Mouse (Mus musculus): Measurements from ENCODE around the gene Plxna2. TPM values are rescaled to one million over a fixed set of nuclear protein-coding genes. Genes with fewer than 3 reads are reported as not detected.

Gene Plxna2
- polyA plus RNA-seq, 1 experiment: 8.9 TPM

DNA sequence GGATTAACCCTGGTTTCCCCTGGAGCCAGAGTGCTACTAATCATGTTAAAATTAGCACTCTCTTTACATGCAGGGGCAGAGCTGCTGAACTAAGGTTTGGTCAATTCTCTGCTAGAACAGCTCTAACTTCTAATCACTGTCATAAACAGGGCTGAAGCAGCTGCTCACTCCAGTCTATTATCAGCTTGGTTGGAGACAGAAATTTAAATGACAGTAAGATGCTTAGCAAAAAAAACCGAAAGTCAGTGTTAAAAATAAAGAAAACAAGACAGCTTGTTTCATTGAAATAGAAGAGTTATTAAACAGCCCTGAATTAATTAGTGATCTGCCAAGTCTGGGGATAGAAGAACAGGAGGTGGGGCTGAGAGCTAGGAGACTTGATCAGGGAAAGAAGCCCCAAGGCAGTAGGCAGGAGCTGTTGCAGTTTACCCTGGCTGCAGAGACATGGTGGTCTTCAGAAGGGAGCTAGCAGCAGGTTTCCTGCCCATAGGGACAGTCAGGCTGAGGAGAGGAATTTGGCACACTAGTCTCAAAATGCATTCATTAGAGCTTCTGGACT, 12.6 kb downstream of the Plxna2 start:
- Histone ChIP-seq H3K36me3 (ENCODE audit: control insufficient read depth, insufficient read depth, low read length) (no peaks in the 10 kb centered on the region), H3K27ac (ENCODE audit: insufficient read depth, low read depth, low read length) (no peak overlapping the region), H3K4me3 (ENCODE audit: low read depth, low read length) (no peak overlapping the region), H3K4me1 (ENCODE audit: control insufficient read depth, insufficient read depth, insufficient read length, low read length) (peaks cover 13% of the 10 kb centered on the region; the same call in 1 of the 2 replicates), H3K27me3 (ENCODE audit: control insufficient read depth, insufficient read depth, low read length) (no peaks in the 10 kb centered on the region)
- 64% methylated on average over 1 of the region's 1 CpGs for WGBS
- no peak for TF ChIP-seq POLR2A (IDR thresholded peaks at IDR 0.05; ENCODE audit: low read depth, low read length)
- no peak for TF ChIP-seq CTCF (IDR thresholded peaks at IDR 0.05; ENCODE audit: extremely low read depth, insufficient read length, insufficient replicate concordance, low read depth, low read length)

DNA sequence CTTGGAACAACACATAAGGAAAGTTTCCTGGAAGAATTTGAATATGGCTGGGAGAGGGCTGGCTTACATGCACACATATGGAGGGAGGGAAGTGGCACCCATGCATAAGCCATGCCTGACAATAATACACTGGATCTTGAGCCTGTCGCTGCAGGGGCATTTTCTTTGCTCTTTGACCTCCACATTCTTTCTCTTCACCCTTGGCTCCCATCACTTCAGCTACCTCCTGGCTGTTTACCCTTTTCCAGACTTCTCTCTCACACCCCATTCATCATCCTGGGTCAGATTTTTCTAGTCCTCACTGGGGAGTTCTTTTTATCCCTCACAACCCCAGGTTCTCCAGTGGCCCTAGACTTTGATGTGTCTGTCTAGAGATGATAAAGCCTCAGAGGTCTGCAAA, 13.6 kb downstream of the Plxna2 start:
- no peak overlapping the region for H3K4me3 ChIP-seq (ENCODE audit: low read depth, low read length)
- TF ChIP-seq POLR2A (IDR thresholded peaks at IDR 0.05; ENCODE audit: low read depth, low read length) (no peak), CTCF (IDR thresholded peaks at IDR 0.05; ENCODE audit: extremely low read depth, insufficient read length, insufficient replicate concordance, low read depth, low read length) (no peak)
- 47% methylated on average over 1 of the region's 1 CpGs for WGBS
- no peaks in the 10 kb centered on the region for H3K36me3 ChIP-seq (ENCODE audit: control insufficient read depth, insufficient read depth, low read length)
- H3K4me1 ChIP-seq (ENCODE audit: control insufficient read depth, insufficient read depth, insufficient read length, low read length): 0 out of 2 replicates have a peak, but pooled peaks cover 4% of the 10 kb centered on the region
- no peak overlapping the region for H3K27ac ChIP-seq (ENCODE audit: insufficient read depth, low read depth, low read length)
- no peaks in the 10 kb centered on the region for H3K27me3 ChIP-seq (ENCODE audit: control insufficient read depth, insufficient read depth, low read length)

GRCm38 (mm10) chr1:194632029-194632428, 14.0 kb downstream of the Plxna2 start:
- H3K36me3 ChIP-seq (ENCODE audit: control insufficient read depth, insufficient read depth, low read length): no peaks in the 10 kb centered on the region
- H3K4me3 ChIP-seq (ENCODE audit: low read depth, low read length): no peak overlapping the region

GRCm38 (mm10) chr1:194635411-194635810, 17.4 kb downstream of the Plxna2 start:
- Histone ChIP-seq H3K36me3 (ENCODE audit: control insufficient read depth, insufficient read depth, low read length) (no peaks in the 10 kb centered on the region), H3K4me3 (ENCODE audit: low read depth, low read length) (no peak overlapping the region), H3K27me3 (ENCODE audit: control insufficient read depth, insufficient read depth, low read length) (no peaks in the 10 kb centered on the region), H3K27ac (ENCODE audit: insufficient read depth, low read depth, low read length) (no peak overlapping the region), H3K4me1 (ENCODE audit: control insufficient read depth, insufficient read depth, insufficient read length, low read length) (peaks cover 9% of the 10 kb centered on the region)
- TF ChIP-seq POLR2A (IDR thresholded peaks at IDR 0.05; ENCODE audit: low read depth, low read length) (no peak), CTCF (IDR thresholded peaks at IDR 0.05; ENCODE audit: extremely low read depth, insufficient read length, insufficient replicate concordance, low read depth, low read length) (no peak)
- 33% methylated on average over 1 of the region's 1 CpGs for WGBS

More at GRCm38 (mm10) chr1:194632029-194632428, 14.0 kb downstream of the Plxna2 start:
- 92% methylated on average over 1 of the region's 1 CpGs for WGBS
- H3K27ac ChIP-seq (ENCODE audit: insufficient read depth, low read depth, low read length): no peak overlapping the region
- TF ChIP-seq POLR2A (IDR thresholded peaks at IDR 0.05; ENCODE audit: low read depth, low read length): no peak
- no peak for TF ChIP-seq CTCF (IDR thresholded peaks at IDR 0.05; ENCODE audit: extremely low read depth, insufficient read length, insufficient replicate concordance, low read depth, low read length)
- 0 out of 2 replicates have a peak, but pooled peaks cover 4% of the 10 kb centered on the region for H3K4me1 ChIP-seq (ENCODE audit: control insufficient read depth, insufficient read depth, insufficient read length, low read length)
- H3K27me3 ChIP-seq (ENCODE audit: control insufficient read depth, insufficient read depth, low read length): no peaks in the 10 kb centered on the region

GRCm38 (mm10) chr1:194635942-194636341, 17.9 kb downstream of the Plxna2 start:
- Histone ChIP-seq H3K36me3 (ENCODE audit: control insufficient read depth, insufficient read depth, low read length) (no peaks in the 10 kb centered on the region), H3K4me1 (ENCODE audit: control insufficient read depth, insufficient read depth, insufficient read length, low read length) (peaks cover 12% of the 10 kb centered on the region), H3K27me3 (ENCODE audit: control insufficient read depth, insufficient read depth, low read length) (no peaks in the 10 kb centered on the region), H3K27ac (ENCODE audit: insufficient read depth, low read depth, low read length) (no peak overlapping the region), H3K4me3 (ENCODE audit: low read depth, low read length) (no peak overlapping the region)
- no peak for TF ChIP-seq POLR2A (IDR thresholded peaks at IDR 0.05; ENCODE audit: low read depth, low read length)
- TF ChIP-seq CTCF (IDR thresholded peaks at IDR 0.05; ENCODE audit: extremely low read depth, insufficient read length, insufficient replicate concordance, low read depth, low read length): no peak
- WGBS: 84% methylated on average over 3 of the region's 3 CpGs

DNA sequence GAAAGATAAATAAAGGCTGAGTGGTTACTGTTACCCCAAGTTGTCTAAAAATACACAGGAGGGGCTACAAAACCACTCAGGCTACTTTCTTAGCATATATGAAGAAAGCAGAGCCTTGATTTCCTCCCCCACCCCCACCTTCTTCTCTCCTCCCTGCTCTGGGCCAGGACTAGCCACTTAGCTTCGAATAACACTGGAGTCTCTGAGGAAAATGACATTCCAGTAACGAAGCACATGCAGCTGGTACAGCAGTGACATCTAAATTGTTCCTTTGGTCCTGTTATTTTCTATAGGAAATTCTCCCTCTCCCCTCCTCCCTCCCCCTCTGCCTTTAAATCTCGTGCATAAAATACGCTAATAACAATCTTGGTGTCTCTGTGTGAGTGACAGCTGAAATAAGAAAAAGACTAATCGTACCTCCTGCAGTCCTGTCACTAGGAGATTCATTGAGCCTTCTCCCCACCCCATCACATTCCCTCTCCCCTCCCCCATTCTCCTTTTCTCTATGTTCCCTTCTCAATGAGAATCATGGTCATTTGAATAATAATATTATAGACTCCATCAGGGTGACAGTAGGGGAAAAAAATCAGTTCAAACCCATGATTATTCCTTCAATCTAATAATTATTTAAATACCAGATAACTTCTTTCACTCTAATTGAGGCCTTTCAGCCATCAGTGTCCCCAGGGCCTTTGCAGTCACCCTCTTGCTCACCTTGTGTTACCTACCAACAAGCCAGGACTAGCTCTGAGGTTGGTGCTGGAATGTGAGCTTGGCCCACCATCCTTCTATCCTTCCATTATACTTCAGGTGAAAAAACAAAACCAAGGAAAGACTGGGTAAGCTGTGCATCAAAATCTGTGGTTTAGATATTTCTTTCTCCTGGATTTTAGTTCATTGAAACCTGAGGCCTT, 19.6 kb downstream of the Plxna2 start:
- H3K4me3 ChIP-seq (ENCODE audit: low read depth, low read length): no peak overlapping the region
- H3K27me3 ChIP-seq (ENCODE audit: control insufficient read depth, insufficient read depth, low read length): no peaks in the 10 kb centered on the region
- no peaks in the 10 kb centered on the region for H3K36me3 ChIP-seq (ENCODE audit: control insufficient read depth, insufficient read depth, low read length)
- peaks cover 12% of the 10 kb centered on the region for H3K4me1 ChIP-seq (ENCODE audit: control insufficient read depth, insufficient read depth, insufficient read length, low read length)
- WGBS: 76% methylated on average over 5 of the region's 5 CpGs
- H3K27ac ChIP-seq (ENCODE audit: insufficient read depth, low read depth, low read length): no peak overlapping the region
- TF ChIP-seq POLR2A (IDR thresholded peaks at IDR 0.05; ENCODE audit: low read depth, low read length) (no peak), CTCF (IDR thresholded peaks at IDR 0.05; ENCODE audit: extremely low read depth, insufficient read length, insufficient replicate concordance, low read depth, low read length) (no peak)

Data from small intestine, adult 2 months (tissue).